Mouse (Mus musculus) heart, postnatal 4 days (tissue): Measurements from ENCODE around the gene Vim. TPM values are rescaled to one million over a fixed set of nuclear protein-coding genes. Genes with fewer than 3 reads are reported as not detected.
A peak's percentile ranks its signal among the peaks of the same experiment; 100 is the strongest.

ENCODE experiments used
- DNase-seq: peaks from one replicate; pipeline ENCODE4 v3.0.0; 2021
- total RNA-seq, 2 experiments: library from RNA; stranded (reverse); gene quantifications; 2 replicates each; pipeline ENCODE4 v1.2.3; 2021

The Vim gene
- 1,000 to 10,000 TPM; 1,329 to 1,381 TPM for total RNA-seq

DNA sequence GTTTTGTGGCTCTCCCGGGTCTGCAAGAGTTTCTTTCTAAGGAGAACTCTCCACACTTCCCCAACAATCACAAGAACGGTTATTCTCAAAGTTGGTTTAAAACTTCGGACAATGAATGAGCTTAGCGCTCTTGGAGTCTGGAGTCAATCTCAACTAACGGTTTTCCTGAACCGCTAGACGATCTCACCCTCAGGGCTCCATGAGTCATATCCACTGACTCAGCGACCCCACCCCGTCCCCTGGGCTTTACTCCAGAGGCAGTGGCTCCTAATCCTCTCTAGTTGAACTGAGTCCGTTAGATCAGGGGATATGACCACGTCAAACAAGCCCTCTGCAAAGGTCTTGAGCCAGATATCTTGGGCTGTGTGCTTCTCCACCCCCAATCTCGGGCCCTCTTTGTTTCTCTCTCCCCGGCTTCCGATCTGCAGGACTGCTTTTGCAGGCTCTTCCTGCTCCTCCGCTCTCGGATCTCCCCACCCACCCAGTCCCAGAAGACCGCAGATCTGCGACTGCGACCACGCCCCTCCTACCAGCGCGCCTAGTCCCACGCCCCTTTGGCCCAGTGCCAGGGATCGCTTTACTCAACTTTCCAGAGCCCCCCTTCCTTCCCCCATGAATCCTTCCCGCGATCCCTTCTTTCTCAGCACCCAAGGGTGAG, at the start of gene Vim:
Gene Vim, plus strand, starts transcription at position 520 of the 658 bp plus-strand sequence.
- DNase-seq = peak; percentile 93

DNA sequence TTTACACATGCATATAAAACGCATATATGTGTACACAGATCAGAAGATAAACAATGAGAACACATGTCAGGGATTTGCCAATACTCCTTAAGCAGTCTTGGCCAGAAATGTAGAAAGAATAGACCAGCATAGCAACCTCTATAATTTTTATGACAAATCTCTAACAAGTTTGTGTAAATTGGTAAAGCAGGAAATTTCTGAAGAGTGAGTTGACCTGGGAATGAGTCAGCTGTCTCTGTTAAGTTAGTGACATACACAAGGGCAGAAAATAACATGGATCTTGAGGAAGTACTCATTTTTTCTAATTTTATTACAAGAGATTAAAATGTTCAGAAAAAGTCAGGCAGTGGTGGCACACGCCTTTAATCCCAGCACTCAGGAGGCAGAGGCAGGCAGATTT, 47.5 kb upstream of the Vim start:
- DNase-seq = no peak

DNA sequence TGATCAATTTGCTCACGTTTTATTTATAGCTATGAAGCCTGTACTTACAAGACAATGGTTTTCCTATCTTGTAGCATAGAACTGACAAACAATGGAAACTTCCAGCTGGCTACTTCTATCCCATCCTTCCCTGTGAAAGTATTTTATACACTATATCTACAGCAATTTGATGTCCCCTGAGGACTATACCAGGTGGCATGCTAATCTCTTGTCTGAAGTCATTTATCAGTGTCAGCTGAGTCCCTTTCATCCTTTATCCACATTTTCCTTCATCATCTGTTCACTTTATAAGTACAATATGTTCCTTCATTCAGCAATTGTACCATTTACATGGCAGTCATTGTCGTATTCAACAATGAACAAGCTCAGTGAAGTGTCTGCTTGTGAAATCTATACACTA, 46.6 kb upstream of the Vim start:
- no peak for DNase-seq

DNA sequence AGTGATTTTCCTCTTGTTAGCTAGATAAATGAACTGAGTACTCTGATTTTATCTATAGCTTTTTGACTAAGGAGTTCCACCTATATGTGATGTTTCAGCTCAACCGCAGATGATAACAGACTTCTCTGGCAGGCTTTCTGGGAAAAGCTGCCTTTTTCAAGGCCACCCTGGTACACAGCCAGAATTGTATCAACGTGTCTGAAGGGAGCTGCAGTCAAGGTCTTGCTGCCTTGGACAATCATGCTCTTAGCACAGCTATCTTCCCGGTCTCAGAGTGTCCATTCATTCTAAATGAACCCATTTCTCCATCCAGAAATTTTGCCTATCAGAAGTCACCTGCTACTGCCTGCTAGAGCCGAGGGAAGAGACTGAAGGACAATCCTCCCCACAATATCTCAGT, 46.2 kb upstream of the Vim start:
- peak; percentile 18 for DNase-seq

DNA sequence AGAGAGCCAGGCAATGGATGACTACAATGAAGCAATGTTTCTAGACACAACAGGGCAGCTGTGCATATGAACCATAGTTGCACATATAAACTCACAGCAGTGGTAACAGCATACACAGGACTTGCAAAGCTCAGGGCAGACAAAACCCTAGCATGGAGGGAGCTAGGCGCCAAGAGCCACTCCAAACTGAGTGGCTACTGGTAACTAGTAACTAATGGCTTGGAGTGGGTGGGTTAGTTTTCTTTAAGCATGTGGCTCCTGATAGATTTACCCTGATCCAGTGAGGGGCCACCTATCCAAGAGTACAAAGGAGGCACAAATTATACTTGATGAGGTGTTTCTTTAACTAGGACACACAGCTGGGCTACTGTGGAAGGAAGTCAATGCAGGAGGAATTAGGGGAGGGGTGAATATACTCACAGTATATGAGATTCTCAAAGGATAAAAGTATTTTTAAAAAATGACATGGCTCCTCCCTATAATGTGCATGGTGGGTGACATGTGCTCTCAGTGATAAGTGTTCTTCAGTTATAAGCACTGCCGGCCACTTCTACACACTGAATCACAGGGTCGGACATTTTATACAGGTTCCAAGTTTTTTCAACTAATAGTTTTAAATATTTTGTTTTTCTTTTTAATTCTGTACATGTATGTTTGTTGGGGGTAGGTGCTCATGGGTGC, 44.3 kb upstream of the Vim start:
- DNase-seq = no peak

DNA sequence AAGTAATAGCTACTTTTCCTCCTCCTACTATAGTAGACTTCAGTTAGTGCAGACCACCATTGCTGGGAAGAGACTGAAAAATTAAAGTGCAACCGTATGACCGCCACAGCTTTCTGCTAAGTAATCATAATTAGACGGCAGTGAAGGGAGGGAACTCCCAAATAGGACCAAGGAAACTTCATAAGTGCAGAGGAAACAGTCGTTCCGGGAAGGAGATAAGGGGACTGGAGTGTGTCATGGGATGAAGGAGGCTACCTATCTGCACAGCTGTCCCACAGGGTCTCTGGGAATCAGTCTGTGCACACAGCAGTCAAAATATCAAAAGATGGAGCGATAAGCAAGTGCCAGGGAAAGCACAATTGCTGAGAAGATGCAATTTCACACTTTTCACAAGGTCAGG, 43.1 kb upstream of the Vim start:
- DNase-seq = no peak

DNA sequence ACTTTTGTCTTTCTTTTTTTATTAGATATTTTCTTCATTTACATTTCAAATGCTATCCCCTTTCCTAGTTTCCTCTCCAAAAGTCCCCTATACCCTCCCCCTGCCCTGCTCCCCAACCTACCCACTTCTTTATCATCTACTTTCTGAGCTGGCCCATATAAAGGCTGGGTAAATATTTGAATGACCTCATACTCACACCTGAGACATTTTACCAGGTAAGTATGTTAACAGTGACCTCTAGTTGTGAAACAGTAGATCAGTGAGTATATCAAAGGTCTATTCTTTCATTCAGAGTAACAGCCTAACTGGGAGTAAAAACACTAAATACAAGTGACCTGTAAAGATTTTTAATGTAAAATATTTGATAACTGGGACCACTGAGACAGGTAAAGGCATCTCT, 37.0 kb upstream of the Vim start:
- no peak for DNase-seq

DNA sequence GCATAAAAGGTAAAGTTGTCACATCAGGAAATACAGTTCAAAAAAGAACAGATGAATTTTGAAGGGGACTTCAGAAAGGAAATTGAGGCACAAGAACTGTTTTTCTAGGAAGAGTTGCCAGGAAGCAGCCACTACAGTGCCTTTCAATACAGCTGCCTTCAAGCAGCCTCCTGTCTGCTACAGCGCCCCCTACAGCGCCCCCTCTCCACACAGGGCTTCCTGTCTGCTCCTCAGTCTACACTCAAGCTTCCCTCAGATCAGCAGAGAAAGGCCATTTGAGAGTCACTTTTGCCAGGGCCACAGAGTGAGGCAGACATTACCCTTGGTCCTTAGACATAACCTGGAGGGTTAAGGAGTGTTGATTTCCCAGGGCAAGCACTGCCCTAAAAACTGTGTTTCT, 36.0 kb upstream of the Vim start:
- no peak for DNase-seq

DNA sequence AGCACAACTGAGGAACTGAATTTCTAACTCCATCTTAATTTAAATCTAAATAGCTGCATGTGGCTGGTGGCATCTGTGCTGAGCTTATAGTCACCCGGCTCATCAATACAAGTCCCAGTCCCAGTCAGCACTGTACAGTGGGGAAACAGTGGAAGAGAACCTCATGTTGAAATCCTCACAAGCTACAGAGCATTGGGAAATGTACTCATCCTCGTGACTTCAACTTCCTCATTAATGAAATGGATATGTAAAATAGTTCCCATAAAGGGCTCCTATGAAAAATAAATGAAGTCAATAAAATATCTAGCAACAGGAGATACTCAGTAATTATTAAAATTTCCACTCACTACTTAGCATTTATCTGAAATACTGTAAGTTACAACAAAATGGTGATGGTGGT, 35.5 kb upstream of the Vim start:
- no peak for DNase-seq

DNA sequence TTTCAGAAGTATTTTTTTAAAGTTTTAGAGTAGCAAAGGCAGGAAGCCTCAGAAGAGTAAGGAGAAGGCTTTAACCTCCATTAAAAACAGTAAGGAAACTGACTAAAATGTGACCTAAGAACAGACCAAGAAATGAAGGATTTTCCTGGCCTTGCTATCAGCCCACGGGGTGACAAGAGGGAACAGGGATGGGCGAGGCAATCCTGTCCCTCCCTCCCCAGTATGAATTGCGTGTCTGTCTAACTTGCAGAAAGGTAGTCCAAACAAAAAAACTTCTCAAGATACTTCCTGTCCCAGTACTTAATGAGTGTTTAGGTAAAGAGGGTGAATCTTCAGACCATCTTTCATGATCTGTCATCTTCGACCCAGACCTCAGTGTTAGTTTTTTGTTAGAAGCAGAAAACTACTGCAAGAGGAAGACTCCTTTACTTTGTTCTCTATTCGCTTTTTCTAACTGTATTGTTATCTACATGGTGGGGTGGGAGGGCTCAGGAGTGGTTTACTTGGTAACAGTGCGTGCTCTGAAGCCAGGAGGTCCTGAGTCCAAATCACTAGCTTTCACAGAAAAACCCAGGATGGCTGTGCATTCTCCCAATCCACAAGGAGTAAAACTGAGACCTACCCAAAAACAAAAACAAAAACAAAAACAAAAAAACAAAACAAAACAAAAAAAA, 34.9 kb upstream of the Vim start:
- DNase-seq = no peak

DNA sequence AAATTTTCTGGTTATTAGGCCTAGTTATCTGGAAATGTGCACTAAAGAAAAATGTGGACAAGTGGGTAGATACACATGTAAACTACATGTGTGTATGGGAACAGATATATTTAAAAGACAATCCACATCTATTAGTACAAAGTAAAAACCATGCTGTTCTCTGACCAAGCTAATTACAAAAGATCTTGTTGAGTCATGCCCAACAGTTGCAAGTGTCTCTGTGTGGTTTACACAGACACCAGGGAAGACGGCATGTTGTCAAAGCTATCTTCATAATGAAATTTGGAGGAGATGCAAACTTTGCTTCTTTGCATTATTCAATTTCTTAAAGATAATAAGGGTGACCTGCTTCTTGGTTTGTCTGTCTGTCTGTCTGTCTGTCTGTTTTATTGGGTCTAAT, 33.9 kb upstream of the Vim start:
- no peak for DNase-seq

DNA sequence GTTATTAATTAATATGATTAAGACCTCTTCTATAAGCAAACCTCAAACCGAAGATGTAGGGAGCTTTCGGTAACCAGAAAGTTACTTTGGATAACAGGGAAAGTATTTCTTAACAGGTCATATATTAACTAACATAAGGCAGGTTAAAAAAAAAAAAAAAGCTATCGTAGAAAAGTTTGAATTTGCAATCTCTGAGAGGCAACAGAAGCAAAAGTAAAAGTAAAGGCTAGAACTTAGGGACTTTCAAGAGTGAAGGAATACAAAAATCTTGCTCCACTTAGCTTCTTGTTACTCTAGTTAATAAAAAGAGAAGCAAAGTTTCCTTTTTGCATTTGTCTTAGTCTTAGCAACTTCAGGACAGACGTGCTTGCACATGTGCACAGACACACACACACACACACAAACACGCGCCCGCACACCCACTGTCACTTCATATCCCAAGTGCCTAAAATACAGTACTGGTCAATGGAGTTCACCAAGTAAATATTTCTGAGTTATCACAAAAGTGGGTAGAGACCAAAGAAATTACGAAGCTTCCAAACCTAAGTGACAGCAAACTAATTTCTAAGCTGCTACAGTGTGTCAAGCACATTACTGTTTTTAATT, 30.1 kb upstream of the Vim start:
- no peak for DNase-seq

DNA sequence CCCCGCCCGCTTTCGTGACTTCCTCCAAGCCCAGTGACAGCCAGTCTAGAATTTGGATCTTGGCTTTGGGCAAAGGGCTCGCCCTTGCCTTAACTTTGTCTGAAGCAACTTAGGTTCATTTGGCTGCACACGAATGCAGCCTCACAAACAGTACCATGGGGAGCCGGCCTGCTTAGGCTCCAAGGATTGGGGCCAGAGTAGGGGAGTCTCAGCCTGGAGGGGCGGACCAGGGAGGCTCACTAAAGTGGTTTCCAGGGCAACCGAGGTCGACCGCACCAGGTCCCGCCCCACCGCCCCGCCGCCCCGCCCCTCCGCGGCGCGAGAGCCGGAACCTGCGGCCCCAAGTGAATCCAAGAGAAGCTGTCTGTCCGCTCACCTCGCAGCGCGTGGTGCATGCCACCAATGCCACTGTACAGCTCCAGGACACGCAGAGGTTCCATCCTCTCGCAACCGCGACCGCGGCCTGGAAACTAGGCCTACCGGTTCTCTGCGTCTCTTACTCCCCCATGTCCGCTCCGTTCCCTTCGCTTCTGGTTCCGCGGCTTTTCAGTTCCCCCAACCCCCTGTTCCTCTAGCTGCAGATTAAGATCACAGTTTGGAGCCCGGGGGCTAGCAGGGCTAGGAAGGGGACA, 29.4 kb upstream of the Vim start, which contains the start of gene Trdmt1:
Gene Trdmt1, minus strand, starts transcription at position 476 of the 632 bp plus-strand sequence.
- DNase-seq = peak; percentile 84

DNA sequence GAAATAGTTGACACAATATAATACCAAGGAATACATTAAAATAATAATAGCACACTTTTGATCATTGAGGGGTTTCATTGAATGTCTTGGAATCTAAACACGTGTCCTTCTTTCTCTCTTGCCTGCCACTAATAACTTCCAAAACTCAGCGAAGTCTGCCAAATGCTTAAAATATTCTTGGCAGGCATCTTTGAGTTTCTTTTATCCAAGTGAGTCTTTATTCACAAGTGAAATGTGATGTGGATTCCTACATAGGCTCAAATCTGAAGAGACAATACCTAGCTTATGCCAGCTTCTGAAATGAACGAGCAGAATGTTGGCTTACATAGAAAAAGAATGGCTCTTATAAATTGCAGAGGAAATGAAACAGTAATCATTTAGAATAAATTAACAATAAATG, 25.0 kb upstream of the Vim start:
- no peak for DNase-seq

DNA sequence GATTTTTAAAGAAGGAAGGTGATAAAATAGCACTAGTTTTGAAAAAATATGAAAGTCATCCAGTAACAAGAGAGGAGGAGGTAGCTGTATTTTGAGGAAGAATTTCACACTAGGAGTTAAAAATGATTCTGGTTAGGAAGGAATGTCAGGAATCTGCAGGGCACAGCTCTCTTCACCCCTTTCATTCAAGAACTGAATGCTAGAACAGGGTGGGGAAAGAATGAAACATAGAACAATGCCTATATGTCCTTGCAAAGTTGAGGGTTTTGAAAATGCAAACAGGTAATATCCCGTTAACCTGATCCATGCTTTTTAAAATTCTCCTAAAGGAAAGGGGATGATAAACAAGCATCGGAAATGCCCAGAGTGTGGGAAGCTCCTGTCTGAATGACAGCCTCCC, 19.8 kb upstream of the Vim start:
- DNase-seq = no peak

DNA sequence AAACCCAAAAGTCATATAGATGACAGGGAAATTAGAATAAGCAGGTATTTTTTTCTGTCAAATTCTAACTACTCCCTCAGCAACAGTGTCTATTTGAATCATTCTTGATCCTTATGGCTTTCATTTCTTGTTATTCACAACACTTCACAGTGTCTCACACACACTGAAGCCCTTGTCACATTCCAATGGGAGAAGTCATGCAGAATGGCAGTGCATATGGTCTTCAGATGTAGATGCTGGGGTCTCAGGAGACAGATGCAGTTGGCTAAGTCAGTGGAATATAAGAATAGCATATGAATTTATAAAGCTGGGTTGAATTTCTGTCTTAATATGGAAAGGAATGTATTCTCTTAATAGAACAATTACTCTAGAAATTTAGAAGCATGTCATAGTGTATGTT, 17.5 kb upstream of the Vim start:
- DNase-seq = no peak

DNA sequence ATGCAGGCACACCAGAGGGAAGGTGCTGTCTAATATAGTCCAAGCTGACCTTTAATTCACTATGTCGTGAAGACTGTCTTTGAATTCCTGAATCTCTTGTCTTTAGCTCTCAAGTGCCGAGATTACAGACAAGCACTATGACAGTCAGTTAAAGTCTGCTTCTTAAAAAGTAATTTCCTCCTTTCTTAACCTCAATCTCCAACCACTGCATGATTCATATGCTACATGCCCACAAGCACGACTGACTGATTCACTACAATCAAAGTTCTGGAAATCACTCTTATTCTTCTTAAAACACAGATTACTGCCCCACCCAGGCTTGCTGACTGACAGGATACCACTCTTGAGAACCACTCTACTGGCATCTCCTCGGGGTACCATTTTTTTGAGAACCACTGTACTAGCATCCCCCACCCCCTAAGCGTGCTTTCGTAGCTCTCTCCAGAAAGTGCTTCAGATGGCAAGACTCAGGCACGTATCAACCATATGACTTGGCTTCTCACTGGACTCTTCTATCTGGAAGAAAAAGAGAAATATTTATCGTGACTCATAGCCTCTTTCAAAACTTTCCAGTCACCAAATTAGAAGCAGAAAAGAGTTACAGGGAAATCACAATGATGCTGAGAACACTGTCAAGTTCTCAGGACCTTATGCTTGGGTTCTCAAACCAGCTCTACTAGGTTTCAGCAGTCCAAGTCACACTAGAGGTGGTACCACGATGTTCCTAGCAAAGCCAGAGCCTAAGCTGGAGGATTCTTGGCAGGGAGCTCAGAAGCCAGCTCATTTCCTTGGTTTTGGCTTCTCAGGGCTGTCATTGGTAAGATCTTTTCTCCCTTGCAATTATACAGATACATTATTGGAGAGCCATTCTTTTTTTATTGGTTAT, 16.3 kb upstream of the Vim start:
- DNase-seq = no peak

DNA sequence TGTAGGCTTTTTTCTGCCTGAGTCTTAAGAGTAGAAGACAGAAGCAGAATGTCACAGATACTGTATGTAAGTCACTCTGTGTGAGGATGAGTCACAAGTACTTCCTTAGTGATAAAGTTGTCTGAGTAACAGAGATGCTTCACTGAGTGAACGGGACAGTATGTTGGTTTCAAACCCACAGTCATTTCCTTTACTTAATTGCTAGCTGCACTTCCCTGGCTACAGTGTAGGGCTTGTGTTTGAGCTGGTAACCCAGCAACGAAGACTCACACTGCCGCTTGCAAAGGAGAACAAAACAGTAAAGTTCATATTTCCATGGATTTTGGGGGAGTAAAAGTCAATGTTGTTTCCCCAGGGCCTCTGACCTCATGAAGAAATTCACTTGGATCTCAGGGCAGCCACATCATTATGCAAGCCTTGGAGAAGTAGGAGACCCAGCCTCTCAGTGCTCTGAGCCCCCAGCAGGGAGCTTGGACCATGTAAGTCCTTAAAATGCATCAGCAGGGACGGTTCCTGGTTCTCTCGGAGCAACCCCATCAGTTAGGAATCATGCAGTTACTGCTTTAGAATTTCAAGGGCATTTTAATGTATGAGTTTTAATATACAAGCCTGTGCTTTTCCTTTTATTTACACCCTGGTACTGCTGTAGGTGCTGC, 15.0 kb upstream of the Vim start:
- DNase-seq = peak; percentile 38

DNA sequence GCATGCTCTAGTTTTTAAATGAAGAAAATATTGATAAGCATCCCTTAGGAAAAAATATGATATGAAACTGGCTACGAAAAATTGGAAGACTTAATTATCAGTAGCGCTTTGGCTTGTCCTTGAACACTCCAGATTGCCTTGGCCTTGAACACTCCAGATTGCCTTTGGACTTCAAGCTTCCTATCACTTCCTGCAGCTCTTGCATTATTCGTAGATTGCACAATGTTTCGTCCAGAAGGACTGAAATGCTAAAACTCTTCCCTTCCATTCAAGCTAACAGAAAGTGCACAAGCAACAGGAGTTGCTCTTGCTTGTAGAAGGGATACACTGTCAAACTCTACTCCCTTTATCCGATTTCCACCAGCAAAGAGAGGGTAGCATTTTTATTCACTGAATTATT, 14.4 kb upstream of the Vim start:
- no peak for DNase-seq

DNA sequence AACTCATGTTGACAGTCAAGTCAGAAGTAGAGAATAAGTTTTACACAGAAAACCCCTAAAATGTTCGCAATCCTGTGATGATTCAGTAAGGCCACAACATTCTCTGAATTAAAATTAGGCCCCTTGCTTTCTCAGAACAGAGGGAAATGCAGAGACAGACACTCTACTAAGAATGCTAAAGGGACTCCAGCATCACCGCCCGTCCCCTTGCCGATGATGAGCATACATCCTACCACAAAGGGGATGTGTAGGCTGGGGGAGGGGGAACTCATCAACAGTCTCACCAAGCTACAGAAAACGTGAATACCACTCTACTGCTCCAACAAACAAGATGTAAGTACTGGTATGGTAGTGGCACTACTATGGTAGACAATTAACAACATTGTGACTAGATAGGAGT, 14.0 kb upstream of the Vim start:
- DNase-seq = no peak

DNA sequence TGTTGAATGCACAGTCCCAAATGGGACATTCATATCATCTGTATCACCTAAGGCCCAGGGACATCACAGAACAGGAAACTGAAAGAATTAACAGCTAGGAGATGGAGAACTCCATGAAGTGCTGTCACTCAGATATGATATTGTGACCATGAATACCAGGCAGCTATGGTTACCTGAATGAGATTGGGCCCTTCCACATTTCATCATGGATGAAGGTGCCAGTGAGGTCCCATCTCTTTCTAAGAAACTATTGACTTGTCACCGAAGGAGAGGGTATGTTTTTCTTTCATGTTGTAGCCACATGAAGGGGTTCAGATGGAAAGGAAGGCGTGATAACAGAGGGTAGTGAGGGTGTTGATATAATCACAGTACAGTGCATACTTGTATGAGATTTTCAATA, 13.3 kb upstream of the Vim start:
- DNase-seq = no peak
